Mouse (Mus musculus): ENCODE measurements around the gene Stk4. TPM values are rescaled to one million over a fixed set of nuclear protein-coding genes. Genes with fewer than 3 reads are reported as not detected.

The Stk4 gene
- polyA plus RNA-seq, 1 experiment from 2014 or later: 19.6 TPM

DNA sequence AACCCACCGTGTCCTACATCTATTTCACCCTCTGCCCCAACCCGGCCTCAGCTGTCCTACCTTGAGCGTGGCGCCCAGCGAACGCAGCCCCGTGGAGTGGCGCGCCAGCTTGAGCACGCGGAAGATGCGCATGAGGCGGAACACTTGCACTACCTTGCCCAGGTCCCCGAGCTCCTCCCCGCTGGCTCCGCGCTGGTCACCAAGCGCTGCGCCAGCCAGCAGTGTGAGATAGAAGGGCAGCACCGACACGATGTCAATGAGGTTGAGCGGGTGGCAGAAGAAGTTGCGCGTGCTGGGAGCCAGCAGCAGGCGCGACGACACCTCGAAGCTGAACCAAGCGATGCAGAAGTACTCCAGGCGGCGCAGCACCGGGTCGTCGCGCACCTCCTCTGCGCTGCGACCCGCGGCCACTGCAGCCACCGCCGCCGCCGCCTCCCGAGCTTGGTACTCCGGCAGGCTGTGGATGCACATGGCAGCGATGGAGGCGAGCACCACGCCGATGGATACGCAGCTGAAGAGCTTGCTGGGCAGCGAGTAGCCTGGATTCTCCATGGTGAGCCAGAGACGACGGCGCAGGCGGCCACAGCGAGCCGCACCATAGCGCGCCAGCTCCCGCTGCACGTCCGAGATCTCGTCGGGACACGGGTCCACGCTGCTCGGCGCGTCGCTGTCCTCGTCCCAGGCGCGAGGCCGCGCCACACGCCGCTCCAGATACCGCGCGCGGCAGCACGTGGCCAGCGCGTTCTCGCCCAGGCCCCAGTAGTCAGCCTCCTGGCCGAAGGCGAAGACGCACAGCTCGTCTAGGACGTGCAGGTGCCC, 97.8 kb downstream of the Stk4 start:
- Histone ChIP-seq H3K36me3 (replicated peaks) (no peaks in the 10 kb centered on the region), H3K4me3 (peak overlapping the region; percentile 40), H3K27me3 (replicated peaks) (peaks cover 59% of the 10 kb centered on the region), H3K9me3 (no peaks in the 10 kb centered on the region), H3K4me1 (peaks cover 30% of the 10 kb centered on the region), H3K4me2 (peak overlapping the region; percentile 62), H3K9ac (peak overlapping the region; percentile 16), H3K27ac (no peak overlapping the region)
- 12% methylated on average over 83 of the region's 90 CpGs for WGBS
- ATAC-seq (replicated peaks): peak; percentile 85

DNA sequence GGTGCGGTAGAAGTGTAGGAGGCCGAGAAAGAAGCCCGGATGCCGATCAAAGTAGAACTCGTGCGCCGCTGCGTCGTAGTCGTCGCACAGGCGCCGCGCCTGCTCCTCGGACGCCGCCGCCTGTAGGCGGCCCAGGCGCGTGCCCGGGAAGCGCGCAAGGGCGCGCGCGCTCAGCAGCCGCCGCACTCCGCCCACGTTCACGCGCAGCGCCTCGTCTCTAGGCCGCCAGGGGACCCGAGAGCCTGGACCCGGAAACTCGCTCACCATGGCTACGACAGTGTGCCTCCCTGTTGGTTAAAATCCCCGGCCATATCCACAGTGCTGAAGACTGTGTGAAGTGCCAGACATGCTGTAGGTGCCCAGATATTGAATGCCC, 98.4 kb downstream of the Stk4 start:
- Histone ChIP-seq H3K27ac (no peak overlapping the region), H3K36me3 (replicated peaks) (no peaks in the 10 kb centered on the region), H3K4me2 (peak overlapping the region; percentile 62), H3K9me3 (no peaks in the 10 kb centered on the region), H3K9ac (peak overlapping the region; percentile 16; the same call in 1 of the 2 replicates), H3K4me3 (peak overlapping the region; percentile 40), H3K4me1 (peaks cover 30% of the 10 kb centered on the region), H3K27me3 (replicated peaks) (peaks cover 59% of the 10 kb centered on the region)
- ATAC-seq (replicated peaks): peak; percentile 76
- 12% methylated on average over 42 of the region's 42 CpGs for WGBS

DNA sequence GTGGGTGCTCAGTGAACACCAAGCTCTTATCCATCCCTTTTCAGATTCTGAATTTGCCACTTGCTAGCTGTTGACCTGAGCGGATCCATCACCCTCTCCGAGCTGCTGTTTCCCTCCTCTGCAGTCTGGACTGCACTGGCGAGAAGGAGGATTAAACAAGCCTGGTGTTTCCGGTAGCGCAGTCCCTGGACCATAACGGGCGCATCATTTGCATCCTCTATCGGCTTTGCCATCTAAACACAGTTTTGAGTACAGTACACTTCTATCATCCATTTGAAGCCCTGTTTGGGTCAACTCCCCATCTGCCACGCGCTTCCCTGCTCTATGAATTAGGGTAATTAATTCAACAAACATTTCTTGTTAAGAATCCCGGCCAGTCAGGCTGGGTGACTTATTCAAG, 100.2 kb downstream of the Stk4 start:
- H3K27me3 ChIP-seq (replicated peaks): peaks cover 63% of the 10 kb centered on the region
- H3K27ac ChIP-seq: no peak overlapping the region
- no peaks in the 10 kb centered on the region for H3K9me3 ChIP-seq
- H3K4me2 ChIP-seq: peak overlapping the region; percentile 67
- no peak overlapping the region for H3K9ac ChIP-seq
- WGBS: 2% methylated on average over 11 of the region's 11 CpGs
- no peaks in the 10 kb centered on the region for H3K36me3 ChIP-seq (replicated peaks)
- peaks cover 30% of the 10 kb centered on the region for H3K4me1 ChIP-seq
- ATAC-seq (replicated peaks): no peak
- peak overlapping the region; percentile 36 for H3K4me3 ChIP-seq

DNA sequence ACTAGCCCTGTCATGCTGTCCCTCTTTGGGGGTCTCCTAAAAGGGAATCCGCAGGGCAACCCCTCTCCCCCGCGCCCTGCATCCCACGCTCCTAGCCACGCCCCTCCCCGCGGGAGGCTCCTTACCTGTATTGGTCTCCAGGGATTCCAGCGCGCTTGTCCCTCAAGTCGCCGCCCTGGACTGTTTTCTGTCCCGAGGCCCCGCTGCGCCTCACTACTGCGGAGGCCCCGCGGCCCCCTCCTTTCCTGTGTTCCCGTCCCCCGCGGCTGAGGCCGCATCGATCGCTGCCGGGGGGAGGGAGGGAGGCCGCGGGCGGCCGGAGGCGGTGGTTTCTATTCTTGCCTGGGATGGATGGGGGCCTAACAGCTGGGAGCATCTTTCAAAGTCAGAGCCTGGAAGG, 100.8 kb downstream of the Stk4 start, which contains the start of gene Kcns1:
Gene Kcns1, minus strand, starts transcription at position 212 of the 400 bp plus-strand sequence.
- no peak for ATAC-seq (replicated peaks)
- Histone ChIP-seq H3K36me3 (replicated peaks) (no peaks in the 10 kb centered on the region), H3K9ac (peak within 1 kb of the TSS; percentile 23), H3K27me3 (replicated peaks) (peaks cover 63% of the 10 kb centered on the region), H3K4me1 (peaks cover 30% of the 10 kb centered on the region), H3K4me3 (peak within 1 kb of the TSS; percentile 36), H3K4me2 (peak within 1 kb of the TSS; percentile 67), H3K9me3 (no peaks in the 10 kb centered on the region), H3K27ac (no peak within 1 kb of the TSS)
- 1% methylated on average over 28 of the region's 29 CpGs for WGBS

DNA sequence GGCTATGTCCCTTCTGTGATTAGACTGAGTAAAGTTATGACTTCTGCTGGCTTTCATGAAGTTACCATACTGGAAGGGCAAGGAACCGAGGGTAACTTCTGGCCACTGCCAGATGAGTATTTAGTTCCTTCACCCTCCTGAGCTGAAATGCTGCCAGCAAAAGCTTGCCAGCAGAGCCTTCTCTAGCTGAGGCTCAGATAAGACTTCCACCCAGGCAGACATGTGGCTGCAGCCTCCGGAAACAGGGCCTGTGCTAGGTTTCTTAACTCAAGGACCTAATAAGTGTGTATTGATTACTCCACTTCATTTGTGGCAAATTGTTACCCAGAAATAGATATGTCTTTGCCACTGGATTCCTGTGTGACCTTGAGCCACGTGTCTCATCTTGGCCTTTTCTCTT, 103.3 kb downstream of the Stk4 start:
- Histone ChIP-seq H3K4me3 (no peak overlapping the region), H3K9me3 (no peaks in the 10 kb centered on the region), H3K9ac (no peak overlapping the region), H3K27ac (no peak overlapping the region), H3K27me3 (replicated peaks) (peaks cover 39% of the 10 kb centered on the region), H3K36me3 (replicated peaks) (no peaks in the 10 kb centered on the region), H3K4me1 (peaks cover 23% of the 10 kb centered on the region), H3K4me2 (no peak overlapping the region)
- WGBS: 81% methylated on average over 3 of the region's 3 CpGs
- ATAC-seq (replicated peaks): no peak

DNA sequence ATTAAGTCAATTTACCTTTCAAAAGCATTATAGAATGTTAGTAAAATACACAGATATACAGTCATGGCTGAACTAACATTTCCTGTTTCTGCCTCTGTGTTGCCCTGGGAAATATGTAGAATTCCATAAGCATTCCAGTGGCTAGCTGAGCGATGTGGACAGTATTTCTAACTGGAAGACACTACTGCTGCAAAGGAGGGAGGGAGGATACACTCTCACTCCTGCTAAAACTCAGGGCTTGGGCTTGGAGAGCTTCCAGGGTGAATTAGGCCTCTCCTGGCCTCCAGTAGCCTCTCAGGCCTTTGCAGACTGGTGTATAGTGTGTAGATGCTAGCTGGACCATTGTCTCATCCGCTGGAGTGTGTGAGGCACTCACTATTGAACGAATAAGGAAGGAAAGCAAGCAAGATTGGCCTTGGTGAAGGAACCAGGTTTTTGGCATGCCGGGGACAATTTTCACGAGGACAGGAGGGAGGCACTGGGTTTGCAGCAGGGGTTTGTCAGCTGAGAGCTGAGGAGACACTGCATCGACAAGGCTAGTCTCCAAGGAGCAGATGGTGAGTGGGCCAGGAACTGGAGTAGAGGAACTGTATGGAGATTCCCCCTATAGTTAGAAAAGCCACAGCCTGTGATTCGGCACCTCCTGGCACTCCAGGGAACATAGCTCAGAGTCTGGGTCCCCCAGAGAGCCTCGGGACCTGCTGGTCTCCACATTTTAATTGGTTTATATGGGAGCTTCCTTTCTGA, 104.7 kb downstream of the Stk4 start:
- 75% methylated on average over 8 of the region's 8 CpGs for WGBS

DNA sequence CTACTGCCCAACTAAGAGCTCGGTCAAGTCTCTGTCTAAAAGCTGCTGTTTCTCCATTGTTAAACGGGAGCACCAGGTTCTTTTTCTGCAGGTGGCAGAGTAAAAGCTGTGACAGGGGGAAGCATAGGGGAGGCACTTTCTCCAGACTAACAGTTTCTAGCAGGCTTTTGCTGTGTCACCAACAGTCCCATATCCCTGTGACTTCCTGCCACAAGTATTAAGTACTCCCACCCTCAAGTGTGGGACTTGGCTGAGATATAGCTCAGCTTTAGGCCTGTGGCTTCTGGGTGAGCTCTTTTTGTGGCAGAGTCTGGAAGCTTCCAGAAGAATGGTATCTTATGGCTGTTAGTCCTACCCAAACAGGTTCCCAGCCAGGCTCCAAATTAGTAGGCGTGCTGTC, 105.7 kb downstream of the Stk4 start:
- no peak overlapping the region for H3K4me2 ChIP-seq
- H3K4me1 ChIP-seq: peaks cover 9% of the 10 kb centered on the region
- H3K27me3 ChIP-seq (replicated peaks): peaks cover 14% of the 10 kb centered on the region
- no peak overlapping the region for H3K9ac ChIP-seq
- no peak overlapping the region for H3K4me3 ChIP-seq
- ATAC-seq (replicated peaks): no peak
- no peaks in the 10 kb centered on the region for H3K36me3 ChIP-seq (replicated peaks)
- no peak overlapping the region for H3K27ac ChIP-seq
- WGBS: 75% methylated on average over 3 of the region's 3 CpGs
- no peaks in the 10 kb centered on the region for H3K9me3 ChIP-seq

More for the DNA sequence above, 104.7 kb downstream of the Stk4 start:
- Histone ChIP-seq H3K4me2 (no peak overlapping the region), H3K27me3 (replicated peaks) (peaks cover 24% of the 10 kb centered on the region), H3K4me1 (peaks cover 19% of the 10 kb centered on the region), H3K27ac (no peak overlapping the region), H3K4me3 (no peak overlapping the region), H3K36me3 (replicated peaks) (no peaks in the 10 kb centered on the region), H3K9ac (no peak overlapping the region), H3K9me3 (no peaks in the 10 kb centered on the region)
- ATAC-seq (replicated peaks): no peak

DNA sequence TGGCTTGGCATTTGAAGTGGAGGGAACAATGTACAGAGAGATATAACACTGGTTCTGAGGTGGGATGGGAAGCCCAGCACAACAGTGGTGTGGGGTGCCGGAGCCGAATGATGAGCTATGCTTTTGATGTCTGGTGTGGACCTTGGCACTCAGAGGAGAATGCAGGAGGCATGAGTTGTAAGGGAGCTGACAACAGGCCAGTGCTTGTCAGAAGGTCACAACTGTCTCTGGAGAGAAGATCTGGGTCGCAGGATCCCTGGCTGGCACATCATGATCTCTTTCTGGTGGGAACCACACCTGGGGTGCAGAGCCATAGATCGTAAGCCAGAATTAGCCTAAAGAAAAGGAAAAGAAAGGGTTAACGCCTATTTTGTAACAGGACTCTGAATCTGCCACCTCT, 107.7 kb downstream of the Stk4 start:
- Histone ChIP-seq H3K36me3 (replicated peaks) (no peaks in the 10 kb centered on the region), H3K4me2 (no peak overlapping the region), H3K9ac (no peak overlapping the region), H3K27ac (no peak overlapping the region), H3K4me3 (no peak overlapping the region), H3K9me3 (no peaks in the 10 kb centered on the region), H3K4me1 (no peaks in the 10 kb centered on the region), H3K27me3 (replicated peaks) (0 out of 2 replicates have a peak, but pooled peaks cover 3% of the 10 kb centered on the region)
- ATAC-seq (replicated peaks): no peak
- WGBS: 82% methylated on average over 5 of the region's 5 CpGs

DNA sequence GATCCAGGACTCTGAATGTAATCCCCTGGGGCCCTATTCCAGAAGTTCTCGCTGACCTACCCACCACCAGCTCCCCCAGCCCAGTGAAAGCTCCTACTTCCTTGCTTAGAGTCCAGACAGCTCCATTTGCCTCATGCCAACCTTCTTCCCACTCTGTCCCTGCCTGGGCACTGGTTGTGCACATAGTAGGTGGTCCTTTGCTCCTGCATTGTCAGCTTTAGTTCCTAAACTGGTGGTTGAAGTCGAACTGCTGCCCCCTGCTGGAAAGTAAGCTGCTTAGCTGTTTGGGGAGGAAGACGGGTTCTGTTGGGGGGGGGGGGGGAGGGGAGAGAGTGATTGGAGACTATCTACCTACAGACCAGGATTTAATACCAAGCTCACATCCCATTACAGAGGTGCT, 110.0 kb downstream of the Stk4 start:
- Histone ChIP-seq H3K4me3 (no peak overlapping the region), H3K36me3 (replicated peaks) (no peaks in the 10 kb centered on the region)
- ATAC-seq (replicated peaks): no peak

DNA sequence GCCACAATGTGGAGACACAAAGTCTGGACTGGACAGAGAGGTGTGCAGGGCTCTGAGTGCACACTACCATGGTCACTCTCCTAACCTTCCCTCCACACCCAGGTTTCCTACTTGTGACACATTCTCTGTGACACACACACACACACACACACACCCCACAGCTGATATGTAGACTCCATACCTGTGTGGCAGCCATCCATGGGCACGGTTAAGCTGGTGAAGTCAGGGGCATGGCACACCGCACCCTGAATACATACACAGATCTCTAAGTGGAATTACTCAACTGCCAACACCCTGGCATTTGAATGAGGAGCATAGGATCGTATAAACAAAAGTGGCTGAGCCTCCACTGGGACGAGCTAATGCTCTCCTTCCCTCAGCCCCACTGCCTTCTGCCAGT, 110.6 kb downstream of the Stk4 start:
- Histone ChIP-seq H3K4me1 (no peaks in the 10 kb centered on the region), H3K4me2 (no peak overlapping the region), H3K4me3 (no peak overlapping the region), H3K9me3 (no peaks in the 10 kb centered on the region), H3K27ac (no peak overlapping the region), H3K9ac (no peak overlapping the region), H3K27me3 (replicated peaks) (no peaks in the 10 kb centered on the region), H3K36me3 (replicated peaks) (no peaks in the 10 kb centered on the region)
- WGBS: 82% methylated on average over 4 of the region's 4 CpGs
- ATAC-seq (replicated peaks): no peak

More for the DNA sequence above, 110.0 kb downstream of the Stk4 start:
- Histone ChIP-seq H3K27me3 (replicated peaks) (no peaks in the 10 kb centered on the region), H3K4me1 (no peaks in the 10 kb centered on the region), H3K9me3 (no peaks in the 10 kb centered on the region), H3K9ac (no peak overlapping the region), H3K27ac (no peak overlapping the region), H3K4me2 (no peak overlapping the region)
- WGBS: 38% methylated on average over 3 of the region's 3 CpGs

DNA sequence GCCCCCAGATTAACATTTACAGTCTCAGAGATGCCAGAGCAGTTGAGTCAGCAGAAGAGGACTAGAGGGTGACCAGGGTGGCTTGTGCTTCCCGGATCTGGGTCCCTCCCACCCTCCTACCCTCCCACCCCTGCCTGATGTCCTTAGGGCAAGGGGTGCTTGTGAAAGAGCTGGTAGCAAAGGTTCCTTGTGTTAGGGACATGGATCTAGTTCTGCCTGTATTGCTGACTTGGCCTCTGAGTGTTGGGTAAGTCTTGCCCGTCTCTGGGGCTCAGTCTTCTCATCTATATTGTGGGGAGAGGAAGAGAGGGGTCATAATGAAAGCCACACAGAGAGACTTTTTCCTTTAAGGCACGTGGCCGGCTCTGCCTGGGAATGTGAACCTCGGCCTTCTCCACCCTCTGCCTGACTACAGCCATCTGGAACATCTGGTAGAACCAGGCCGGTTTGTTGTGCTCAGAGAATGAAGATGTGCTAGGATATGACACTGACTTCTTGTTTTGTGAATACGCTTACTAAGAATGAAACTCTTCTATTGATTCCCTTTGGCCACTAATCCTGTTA, 112.7 kb downstream of the Stk4 start, which contains the start of gene Wfdc5:
Gene Wfdc5, minus strand, starts transcription at position 51 of the 564 bp plus-strand sequence.
- 65% methylated on average over 7 of the region's 7 CpGs for WGBS
- Histone ChIP-seq H3K9me3 (no peaks in the 10 kb centered on the region), H3K4me1 (no peaks in the 10 kb centered on the region)

DNA sequence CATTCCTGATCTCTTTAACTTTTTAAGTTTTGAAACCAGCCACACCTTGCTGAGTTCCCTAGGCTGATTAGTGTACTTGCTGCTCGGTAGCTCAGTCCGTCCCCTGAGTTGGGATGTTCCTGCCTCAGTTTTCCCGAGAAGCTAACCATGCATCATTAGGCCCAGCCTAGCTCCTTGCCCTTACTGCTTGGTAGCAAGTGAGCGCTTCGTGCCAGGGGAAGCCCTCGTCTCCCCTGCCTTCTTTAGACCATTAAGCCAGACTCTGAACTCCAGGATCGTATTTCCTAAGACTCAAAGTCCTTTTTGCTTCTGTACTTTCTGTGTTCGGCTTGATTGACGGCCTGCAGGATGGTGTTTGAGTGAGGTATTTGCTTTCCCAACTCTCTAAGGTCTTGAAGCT, 113.2 kb downstream of the Stk4 start:
- Histone ChIP-seq H3K36me3 (replicated peaks) (no peaks in the 10 kb centered on the region), H3K27ac (no peak overlapping the region), H3K27me3 (replicated peaks) (no peaks in the 10 kb centered on the region), H3K4me1 (no peaks in the 10 kb centered on the region), H3K4me3 (no peak overlapping the region), H3K4me2 (no peak overlapping the region), H3K9me3 (no peaks in the 10 kb centered on the region), H3K9ac (no peak overlapping the region)
- WGBS: 72% methylated on average over 9 of the region's 9 CpGs
- no peak for ATAC-seq (replicated peaks)

More for the DNA sequence above, 112.7 kb downstream of the Stk4 start, which contains the start of gene Wfdc5:
- ATAC-seq (replicated peaks): no peak
- no peaks in the 10 kb centered on the region for H3K36me3 ChIP-seq (replicated peaks)
- no peak within 1 kb of the TSS for H3K4me2 ChIP-seq
- H3K4me3 ChIP-seq: no peak within 1 kb of the TSS
- H3K27ac ChIP-seq: no peak within 1 kb of the TSS
- no peak within 1 kb of the TSS for H3K9ac ChIP-seq
- no peaks in the 10 kb centered on the region for H3K27me3 ChIP-seq (replicated peaks)
